Mouse (Mus musculus) adipose tissue, adult 10 weeks (tissue): ENCODE measurements around the gene Tusc2. TPM values are rescaled to one million over a fixed set of nuclear protein-coding genes. Genes with fewer than 3 reads are reported as not detected.

Experiments
- polyA plus RNA-seq: library from polyadenylated mRNA; stranded (reverse); fragments of 350-450 nt; fragmentation: Illumina TruSeq; extraction: RNeasy Lipid Tissue Mini Kit (QIAGEN cat#74804); gene quantifications from one replicate; pipeline ENCODE4 v1.2.3, GENCODE M21; 2014; ENCODE audit warnings: low read depth, low replicate concordance

Gene Tusc2
- polyA plus RNA-seq = 34.1 TPM

GRCm38 (mm10) chr9:107563029-107563581, at the start of gene Tusc2:
TSS of gene Tusc2 (plus strand) at chr9:107563255.

GRCm38 (mm10) chr9:107533791-107534407, 29.2 kb upstream of the Tusc2 start, which contains the start of gene Tmem115:
TSS of gene Tmem115 (plus strand) at chr9:107533945.

GRCm38 (mm10) chr9:107541474-107542351, 21.3 kb upstream of the Tusc2 start, which contains the start of the genes Cyb561d2 and Nprl2:
TSS of gene Cyb561d2 (minus strand) at chr9:107542193.
TSS of gene Nprl2 (plus strand) at chr9:107542226.

GRCm38 (mm10) chr9:107547026-107547425, 16.0 kb upstream of the Tusc2 start, which contains the start of gene Zmynd10:
TSS of gene Zmynd10 (plus strand) at chr9:107547298.

GRCm38 (mm10) chr9:107551117-107551889, 11.8 kb upstream of the Tusc2 start, which contains the start of gene Rassf1:
TSS of gene Rassf1 (plus strand) at chr9:107551555.

GRCm38 (mm10) chr9:107567702-107568319, 4.8 kb downstream of the Tusc2 start, which contains the start of gene Hyal2:
TSS of gene Hyal2 (plus strand) at chr9:107567945.

GRCm38 (mm10) chr9:107576357-107577107, 13.5 kb downstream of the Tusc2 start, which contains the start of gene Hyal1:
TSS of gene Hyal1 (plus strand) at chr9:107576927.

GRCm38 (mm10) chr9:107578587-107578986, 15.5 kb downstream of the Tusc2 start, which contains the start of gene Naa80:
TSS of gene Naa80 (plus strand) at chr9:107578887.

GRCm38 (mm10) chr9:107580501-107581317, 17.7 kb downstream of the Tusc2 start, which contains the start of gene Hyal3:
TSS of gene Hyal3 (plus strand) at chr9:107580818.

GRCm38 (mm10) chr9:107586974-107587832, 24.1 kb downstream of the Tusc2 start, which contains the start of gene Ifrd2:
TSS of gene Ifrd2 (plus strand) at chr9:107587642.

GRCm38 (mm10) chr9:107608741-107609432, 45.8 kb downstream of the Tusc2 start, which contains the start of gene Sema3b:
TSS of gene Sema3b (minus strand) at chr9:107609229.

Other genes with a start within 250 kb of the Tusc2 start
- gene Hemk1, start 224.9 kb upstream of the Tusc2 start, polyA plus RNA-seq = 16.6 TPM
- 0.22 TPM for gene 6430571L13Rik, start 222.7 kb upstream of the Tusc2 start, polyA plus RNA-seq
- 0.96 TPM for gene Cacna2d2, start 163.6 kb upstream of the Tusc2 start, polyA plus RNA-seq
- gene Tmem115, start 29.3 kb upstream of the Tusc2 start, polyA plus RNA-seq = 29.4 TPM
- 22.5 TPM for gene Cyb561d2, start 21.1 kb upstream of the Tusc2 start, polyA plus RNA-seq
- gene Nprl2, start 21.0 kb upstream of the Tusc2 start, polyA plus RNA-seq = 19.2 TPM
- gene Zmynd10, start 16.0 kb upstream of the Tusc2 start, polyA plus RNA-seq = 11.1 TPM
- 33.9 TPM for gene Rassf1, start 11.7 kb upstream of the Tusc2 start, polyA plus RNA-seq
- gene Hyal2, start 4.7 kb downstream of the Tusc2 start, polyA plus RNA-seq = 31.9 TPM
- 26.2 TPM for gene Hyal1, start 13.7 kb downstream of the Tusc2 start, polyA plus RNA-seq
- 37.0 TPM for gene Naa80, start 15.6 kb downstream of the Tusc2 start, polyA plus RNA-seq
- gene Hyal3, start 17.6 kb downstream of the Tusc2 start, polyA plus RNA-seq = 1.7 TPM
- gene Ifrd2, start 24.4 kb downstream of the Tusc2 start, polyA plus RNA-seq = 21.9 TPM
- 36.0 TPM for gene Sema3b, start 46.0 kb downstream of the Tusc2 start, polyA plus RNA-seq
- 290 TPM for gene Gnai2, start 72.1 kb downstream of the Tusc2 start, polyA plus RNA-seq
- 7.4 TPM for gene Slc38a3, start 106.3 kb downstream of the Tusc2 start, polyA plus RNA-seq
- gene Gnat1, start 116.5 kb downstream of the Tusc2 start, polyA plus RNA-seq = not detected
- 24.8 TPM for gene Sema3f, start 147.2 kb downstream of the Tusc2 start, polyA plus RNA-seq
- gene Rbm5, start 207.7 kb downstream of the Tusc2 start, polyA plus RNA-seq = 101 TPM